Mouse (Mus musculus): ENCODE measurements at regions not wholly inside any gene's neighbourhood (a gene's known extent, or its start where the extent isn't known, plus 50 kb on each side); places are given as distances from the start of the nearest gene placed in this dataset.

DNA sequence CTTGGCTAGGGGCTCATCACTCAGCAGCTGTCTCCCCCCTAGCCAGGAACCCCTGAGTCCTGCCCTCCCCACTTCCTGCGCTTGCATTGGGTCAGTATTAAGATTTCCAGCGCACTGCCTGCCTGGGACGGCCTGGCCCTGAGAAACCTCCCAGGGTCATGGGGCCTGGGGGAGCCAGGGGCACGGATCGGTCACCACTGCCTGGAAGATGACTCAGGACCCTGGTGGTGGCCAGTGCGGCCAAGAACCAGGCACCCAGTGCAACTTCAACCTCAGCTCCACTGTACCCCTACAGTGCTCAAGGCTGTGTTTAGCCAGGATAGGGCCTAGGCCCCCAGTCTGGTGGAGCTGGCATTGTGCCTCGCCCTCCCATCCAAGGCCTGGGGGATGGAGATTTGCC, 111.9 kb upstream of the Zbtb40 start:
- DNase-seq, result no peak

DNA sequence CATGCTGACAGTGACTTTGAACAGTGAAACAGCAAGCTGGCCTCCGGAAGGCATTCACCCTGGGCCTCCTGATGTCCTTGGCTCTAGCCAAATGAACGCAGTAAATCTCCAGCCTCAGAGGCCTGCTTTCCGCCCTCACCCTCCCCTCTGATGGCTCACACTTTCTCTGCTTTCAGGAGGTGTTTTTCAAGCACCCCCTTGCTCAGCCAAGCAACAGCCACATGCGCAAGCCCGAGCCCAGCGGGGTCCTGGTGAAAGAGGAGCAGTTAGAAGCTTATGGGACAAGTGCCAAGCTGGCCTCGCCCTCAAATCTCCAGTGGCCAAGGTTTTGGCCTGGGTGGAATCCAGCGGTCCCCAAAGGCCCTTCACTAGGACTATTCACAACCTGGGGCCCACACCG, 109.6 kb upstream of the Zbtb40 start:
- peak in 1 of 2 experiments; percentile 51 for DNase-seq

DNA sequence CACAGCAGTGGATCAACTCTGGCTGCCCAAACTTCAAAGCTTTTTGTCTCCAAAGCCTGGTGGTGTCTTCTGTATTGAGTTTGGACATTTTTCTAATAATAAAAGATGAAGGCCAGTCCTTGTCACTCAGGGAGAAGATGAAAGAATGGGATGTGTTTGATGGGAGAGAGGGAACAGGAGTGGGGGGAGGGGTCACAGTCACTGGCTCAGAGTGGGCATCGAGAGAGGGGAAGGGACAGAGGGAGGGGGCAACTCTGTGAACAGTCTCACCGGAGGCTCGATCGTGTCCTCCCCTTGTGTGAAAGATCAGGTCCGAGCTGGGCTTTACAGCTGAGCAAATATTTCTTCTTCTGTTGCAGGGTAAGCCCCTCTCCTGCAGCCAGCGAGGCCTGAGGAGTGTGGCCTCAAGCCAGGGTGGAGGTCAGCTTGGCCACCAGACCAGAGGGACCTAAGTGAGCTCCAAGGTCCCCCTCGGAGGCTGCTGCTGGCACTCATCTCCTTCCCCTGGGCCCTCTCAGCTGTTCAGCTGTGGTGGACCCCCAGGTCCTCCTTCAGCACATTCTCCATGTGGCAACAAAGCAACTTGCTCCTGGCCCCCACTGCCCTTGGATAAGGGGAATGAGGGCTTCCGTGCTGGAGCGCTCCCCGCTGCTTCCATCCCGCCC, 108.0 kb upstream of the Zbtb40 start:
- DNase-seq, result no peak

DNA sequence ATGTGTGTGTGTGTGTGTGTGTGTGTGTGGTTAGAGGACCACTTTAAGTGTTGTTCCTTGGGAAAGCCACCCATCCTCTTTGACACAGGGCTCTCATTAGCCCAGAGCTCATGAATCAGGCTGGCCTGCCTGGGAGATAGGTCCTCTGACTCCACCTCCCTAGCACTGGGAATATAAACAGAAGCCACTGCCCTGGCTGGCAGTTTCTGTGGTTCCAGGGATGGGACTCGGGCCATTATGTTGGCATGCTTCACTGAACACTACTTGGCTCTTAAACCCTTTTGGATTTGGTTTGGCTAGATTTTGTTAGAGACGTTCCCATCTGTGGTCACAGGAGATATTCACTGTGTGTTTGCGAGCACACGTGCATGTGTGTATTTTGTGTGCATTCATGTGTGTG, 100.2 kb upstream of the Zbtb40 start:
- peak; percentile 80 to 81 for DNase-seq

DNA sequence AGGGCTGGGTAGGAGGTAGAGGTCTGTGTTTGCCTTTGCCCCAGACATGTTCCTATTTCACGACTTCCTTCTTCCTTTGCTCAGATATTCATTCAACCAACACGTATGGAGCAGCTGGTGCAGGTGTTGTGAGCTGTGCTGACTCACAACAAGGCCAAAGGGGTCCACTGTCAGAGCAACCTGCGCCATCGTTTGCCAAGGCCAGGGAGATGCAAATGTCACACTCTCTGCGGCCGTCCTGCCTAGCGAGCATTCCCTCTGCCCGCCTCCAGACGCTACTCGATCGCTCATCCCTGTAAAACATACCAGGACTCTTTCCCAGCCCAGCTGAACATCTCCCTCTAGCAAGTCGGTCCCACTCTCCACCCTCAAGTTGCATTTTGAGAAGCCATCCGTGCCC, 99.2 kb upstream of the Zbtb40 start:
- DNase-seq, result no peak

DNA sequence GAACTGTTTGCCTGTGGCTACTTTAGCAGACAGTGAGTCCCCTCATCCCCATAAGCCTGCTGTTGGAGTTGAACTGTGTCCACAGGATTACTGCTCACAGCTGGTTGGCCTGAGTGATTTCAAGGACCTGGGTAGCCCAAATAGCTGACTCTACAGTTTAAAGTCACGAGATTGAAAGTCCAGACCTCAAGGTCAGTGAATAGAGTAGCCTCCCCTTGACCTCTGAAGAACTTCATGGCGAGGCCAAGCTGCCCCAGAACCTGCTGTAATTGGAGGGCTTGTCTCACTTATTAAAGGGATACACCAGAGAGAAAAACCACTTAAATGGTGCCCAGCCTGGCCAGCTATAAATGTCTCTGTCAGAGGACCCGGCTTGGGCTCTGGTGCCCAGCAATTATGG, 97.7 kb upstream of the Zbtb40 start:
- no peak for DNase-seq

DNA sequence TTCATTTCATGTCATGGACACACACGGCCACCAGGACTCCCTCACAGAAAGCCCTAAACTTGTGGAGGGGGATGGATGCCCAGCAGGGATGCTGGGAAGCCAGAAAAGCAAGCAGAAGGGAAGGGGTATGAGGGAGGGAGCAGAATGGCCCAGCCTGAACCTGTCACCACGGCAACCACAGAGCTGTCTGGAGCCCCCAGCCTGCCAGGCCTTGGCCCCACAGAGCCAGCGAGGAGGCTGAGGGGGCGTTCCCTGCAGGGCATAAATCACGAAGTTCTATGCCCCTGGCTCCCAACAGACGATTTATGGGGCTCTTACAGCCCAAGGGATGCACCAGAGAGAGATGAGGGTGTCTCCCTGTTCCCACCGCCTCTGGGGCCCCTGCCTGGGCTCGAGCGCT, 93.7 kb upstream of the Zbtb40 start:
- DNase-seq, result peak; percentile 29 to 47

DNA sequence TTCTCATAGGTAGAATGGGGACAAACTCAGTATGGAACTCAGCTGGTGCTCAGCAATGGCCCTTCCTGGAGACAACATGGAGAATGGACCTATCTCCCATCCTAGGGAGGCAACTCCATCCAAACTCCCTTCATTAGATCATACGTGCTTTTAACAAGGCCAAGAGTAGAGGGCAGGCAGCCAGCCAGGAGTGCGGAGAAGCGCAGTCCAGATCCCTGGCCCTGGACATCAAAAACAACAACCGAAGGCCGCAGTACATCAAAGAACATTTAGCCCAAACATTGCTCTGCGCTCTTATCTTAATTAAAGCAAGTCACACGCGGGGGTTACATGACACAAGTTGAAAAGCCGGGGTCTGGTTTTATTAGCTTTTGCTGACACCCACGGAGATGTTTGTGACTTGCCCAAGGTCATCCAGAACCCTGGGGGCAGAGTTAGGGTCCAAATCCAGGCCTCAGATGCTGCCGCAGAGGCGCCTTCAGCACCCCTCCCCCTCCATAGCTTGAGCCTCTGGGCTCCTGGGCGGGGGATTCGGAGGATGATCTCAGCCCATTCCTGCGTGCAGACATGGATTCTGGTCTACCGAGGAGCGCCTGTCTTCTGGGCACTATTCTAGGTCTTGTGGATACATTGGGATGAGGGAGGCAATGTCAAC, 90.6 kb upstream of the Zbtb40 start:
- no peak for DNase-seq

DNA sequence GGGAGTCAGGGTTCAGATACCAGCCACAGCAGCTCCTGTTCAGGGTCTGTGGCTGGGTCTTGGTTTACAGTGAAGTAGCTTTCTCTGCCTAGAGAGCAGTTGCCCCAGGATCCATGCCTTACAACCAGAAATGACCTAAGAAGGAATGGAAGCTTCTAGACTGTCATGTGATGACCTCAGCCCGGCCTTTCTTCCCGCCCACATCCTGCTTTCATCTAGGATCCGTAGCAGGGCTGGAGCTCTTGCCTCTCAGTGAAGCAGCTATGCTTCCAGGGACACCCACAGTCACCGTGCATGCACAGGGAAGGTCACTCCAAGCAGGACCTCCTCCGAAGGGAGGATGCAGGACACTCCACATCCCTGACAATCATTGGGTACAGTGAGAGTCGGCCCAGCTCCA, 89.5 kb upstream of the Zbtb40 start:
- DNase-seq, result no peak

DNA sequence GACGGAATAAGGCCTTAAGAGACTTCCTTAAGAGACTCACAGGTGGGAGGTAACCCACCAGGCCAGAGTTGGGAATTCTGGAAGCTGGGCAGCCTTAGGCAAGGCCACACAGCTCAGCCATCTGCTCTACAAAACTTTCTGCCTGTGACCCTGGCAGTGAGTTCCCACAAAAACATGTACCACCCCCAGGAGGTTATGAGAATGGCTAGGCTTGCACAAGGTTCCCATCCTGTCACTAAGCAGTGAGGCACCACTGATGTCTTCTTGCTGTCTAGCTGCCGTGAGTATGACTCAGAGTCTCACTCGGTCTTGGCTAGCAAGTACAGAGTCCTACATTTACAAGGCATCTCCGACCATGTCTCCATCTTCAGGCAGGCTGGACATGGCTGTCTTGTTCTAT, 87.7 kb upstream of the Zbtb40 start:
- no peak for DNase-seq

DNA sequence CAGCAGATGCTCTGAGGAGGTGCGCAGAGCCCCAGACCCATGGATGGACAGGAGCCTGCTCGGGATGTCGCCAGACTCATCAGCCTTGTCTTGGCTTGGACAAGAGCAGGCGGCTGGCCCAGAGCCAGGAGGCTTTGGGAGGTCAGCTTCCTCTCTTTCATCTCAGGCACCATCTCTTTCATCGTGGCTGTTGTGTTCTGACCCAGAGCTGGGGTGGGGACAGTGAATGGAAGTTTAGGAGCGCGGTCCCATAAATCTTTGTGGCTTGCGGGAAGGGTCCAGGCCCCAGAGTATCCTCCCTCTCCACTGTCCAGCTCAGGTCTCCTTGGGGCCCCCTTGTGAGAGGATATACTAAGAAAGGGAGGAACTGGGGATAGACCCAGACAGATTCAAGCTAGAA, 87.2 kb upstream of the Zbtb40 start:
- peak; percentile 81 to 87 for DNase-seq

DNA sequence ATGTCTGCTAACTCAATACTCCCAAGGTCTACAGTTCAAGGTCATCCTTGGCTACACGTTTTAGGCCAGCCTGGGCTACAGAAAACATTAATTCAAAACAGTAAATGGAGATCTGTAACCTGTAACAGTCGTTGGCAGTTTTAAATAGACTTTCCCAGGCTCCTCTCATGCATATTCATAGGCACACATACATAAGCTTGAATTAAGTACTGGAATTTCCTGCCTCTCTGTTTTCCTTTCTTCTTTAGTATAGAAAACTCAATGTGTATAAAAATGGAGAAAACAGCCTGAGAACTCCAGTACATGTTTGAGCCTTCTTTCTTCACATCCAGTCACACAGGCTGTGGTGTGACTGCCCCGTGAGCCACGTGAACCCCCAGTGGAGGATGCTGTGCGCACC, 86.0 kb upstream of the Zbtb40 start:
- DNase-seq, result no peak

DNA sequence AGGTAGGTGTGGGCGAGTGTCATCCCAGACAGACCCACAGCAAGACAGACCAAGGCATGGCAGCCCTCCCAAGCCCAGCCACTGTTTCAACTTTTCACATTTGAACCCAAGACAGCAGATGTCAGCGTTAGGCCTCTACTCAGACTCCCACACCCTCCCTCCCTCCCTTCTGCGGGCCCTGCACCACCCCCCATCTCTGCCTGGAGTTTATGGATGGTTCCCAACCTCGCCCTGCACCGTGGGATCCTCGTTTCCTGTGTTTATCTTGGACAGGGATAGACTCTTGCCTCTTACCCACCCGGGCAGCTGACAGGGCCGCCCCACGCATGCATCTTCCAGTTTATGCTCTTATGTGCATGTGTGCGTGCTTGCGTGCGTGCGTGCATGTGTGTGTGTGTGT, 85.2 kb upstream of the Zbtb40 start:
- no peak for DNase-seq

DNA sequence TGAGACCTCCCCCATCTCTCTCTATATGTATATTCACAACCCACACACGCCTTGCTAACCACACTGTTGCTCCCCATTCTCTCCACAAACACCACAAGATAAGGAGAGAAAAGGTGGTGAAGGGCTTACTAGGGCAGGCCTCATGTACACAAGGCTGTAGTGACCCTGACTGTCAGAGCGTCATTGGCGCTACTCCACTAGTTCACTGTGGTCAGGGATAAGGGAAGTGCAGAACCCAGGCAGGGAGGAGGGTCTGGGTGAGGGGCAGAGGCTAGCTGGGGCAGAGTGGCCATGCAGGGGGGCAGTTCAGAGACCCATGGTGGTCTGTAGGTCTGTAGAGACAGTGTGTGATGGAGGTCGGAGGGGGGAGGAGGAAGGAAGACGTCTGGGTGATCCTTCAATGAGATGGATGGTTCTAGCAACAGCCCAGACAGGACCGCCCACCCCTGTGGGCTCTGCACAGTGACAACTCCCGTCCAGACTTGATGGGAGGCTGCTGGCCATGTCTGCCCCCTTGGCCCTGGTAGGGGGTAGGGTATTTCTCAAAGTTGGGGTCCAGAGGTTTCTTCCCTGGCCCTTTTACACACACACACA, 82.1 kb upstream of the Zbtb40 start:
- DNase-seq, result no peak

DNA sequence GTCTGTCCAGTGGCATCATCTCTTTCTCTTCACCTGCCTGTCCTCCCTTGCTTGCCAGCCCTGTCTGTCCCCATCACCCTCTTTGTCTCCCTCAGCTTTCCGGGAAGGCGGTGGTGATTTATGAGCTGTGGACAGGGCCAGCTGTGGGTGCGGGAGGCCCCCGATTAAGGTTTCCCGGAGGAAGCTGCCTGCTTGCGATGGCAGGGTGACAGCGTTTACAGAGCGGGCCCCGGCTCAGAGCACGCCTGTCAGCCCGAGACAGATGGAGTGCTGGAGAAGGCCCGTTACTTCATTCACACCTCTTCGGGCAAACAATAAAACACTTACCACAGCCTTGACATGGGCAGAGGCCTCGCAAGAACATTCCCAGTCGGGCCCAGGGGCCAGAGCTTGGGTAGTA, 79.6 kb upstream of the Zbtb40 start:
- peak in 1 of 2 experiments; percentile 35 for DNase-seq

DNA sequence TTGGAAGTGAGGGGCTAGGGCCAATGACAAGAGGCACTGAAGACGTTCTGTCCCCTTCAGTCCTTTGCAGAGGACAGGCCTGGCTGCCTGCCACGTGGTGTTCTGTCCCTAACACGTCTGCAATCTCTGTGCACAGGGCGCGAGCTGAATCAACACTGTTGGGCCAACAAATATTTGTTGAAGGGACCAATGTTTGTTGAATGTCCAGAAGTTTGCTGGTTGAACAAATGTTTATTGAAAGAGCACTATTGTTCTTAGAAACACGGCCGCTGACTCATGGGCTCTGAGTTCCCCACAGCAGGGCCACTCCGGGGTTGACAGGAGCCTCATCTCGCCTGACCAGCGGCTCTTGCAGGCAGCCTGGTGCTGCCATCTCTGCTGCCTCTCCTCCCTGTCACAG, 73.1 kb upstream of the Zbtb40 start:
- DNase-seq, result no peak

DNA sequence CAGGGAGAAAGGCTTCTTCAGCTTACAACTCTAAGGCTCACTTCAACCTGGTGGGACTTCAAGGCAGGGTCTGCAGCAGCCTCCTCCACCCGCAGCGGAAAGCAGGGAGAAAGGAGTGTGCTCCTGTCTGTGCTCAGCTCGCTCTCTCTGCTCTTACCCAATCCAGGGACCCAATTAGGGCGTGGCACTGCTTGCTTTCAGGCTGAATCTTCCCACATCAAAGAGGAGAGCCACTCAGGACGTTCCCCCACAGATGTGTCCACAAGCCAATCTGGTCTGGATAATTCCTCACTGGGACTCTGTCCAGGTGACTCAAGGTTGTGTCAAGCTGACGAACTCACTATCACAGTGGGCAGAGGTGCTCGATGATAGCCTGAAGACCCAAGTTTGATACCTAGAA, 72.0 kb upstream of the Zbtb40 start:
- no peak for DNase-seq

DNA sequence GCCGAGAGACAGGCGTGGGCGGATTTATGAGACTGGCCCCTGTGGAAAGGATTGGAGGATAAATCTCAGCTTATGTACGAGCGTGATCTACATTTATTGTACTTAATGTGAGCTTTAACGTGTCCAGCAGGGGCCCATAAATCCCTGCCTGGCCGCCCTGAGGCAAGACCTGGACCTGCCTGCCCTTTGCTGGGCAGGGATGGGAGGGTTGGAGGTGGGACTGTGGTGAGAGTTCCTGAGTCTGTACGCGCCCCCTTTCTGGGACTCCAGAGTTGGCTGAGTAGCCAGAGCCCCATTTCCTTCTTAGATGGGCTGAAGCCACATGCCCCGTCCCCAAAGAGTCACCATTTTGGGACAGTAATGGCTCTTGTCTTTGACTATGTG, 69.7 kb upstream of the Zbtb40 start:
- no peak for DNase-seq

DNA sequence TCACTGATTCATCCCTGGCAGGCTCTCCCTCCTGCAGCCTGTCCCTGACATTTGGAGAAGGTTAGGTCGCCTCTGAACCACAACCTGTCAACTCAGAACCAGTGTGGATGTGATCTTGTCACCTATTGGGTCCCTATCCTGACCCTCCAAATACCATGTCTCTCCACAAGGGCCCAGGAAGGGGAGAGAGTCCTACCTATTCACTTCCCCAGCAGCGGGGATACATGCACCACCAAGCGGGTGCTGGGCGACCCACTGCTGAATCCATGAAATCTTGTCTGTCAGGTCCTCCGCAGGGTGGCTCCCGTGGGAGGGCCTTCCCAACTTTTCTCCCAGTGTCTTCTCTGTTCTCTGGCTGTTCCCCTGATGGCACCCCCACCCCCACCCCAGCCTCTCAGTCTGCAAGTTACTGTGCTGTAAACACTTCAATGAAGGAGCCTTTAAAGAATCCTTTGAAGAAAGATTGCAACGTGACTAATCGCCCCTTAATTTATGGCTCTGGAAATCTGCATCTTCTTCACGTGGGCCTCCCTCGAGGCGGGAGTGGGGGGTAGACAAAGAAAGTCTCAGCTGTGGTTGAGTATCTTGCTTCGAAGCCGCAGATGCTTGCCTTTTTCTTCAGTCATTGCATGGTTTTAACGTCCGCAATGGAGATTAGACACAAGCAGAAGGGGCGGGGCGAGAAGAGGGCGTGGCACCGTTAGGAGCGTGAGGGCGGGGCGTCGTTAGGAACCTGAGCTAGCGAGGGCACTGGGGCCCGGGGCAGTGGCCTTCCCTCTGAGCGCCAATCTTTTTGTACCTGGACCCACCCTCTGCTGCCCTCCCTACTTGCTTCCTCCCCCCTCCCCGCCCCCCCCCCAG, 69.1 kb upstream of the Zbtb40 start:
- DNase-seq, result peak; percentile 46 to 63

DNA sequence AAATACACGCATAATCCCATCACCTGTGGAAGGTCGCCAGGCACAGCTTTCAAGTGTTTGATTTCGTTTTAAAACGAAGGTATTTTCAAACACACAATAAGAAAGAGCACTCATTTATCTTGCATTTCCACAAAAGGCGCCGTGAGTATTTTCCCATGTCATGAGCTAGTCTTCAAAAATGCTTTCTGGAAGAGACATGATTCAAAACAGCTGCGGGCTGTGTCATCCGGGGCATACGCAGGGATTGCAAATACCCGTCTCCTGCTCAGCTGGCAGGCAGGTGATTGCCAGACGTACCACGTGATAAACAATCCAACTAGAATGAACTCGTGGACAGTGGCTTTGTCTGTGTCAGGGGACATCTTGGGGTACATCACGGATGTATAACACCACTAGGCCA, 66.5 kb upstream of the Zbtb40 start:
- no peak for DNase-seq

DNA sequence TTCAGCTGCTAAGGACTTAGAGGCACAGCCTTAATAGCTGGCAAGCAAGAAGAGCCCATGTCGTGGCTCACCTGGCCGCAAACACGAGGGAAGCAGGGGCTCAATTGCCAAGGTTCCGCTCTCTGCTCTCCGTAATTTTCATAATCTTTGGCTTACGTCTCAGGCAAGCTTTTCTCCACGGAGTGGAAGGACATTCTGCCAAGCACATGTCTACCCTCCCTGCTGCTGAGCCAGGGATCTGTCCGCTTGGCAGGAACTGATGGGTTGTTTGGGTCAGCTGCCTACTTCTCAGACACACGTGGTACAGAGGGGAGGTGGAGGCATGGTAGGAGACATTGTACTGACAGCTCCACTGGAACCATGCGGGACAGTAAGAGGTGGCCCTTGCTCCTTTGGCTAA, 61.7 kb upstream of the Zbtb40 start:
- peak; percentile 65 to 81 for DNase-seq

DNA sequence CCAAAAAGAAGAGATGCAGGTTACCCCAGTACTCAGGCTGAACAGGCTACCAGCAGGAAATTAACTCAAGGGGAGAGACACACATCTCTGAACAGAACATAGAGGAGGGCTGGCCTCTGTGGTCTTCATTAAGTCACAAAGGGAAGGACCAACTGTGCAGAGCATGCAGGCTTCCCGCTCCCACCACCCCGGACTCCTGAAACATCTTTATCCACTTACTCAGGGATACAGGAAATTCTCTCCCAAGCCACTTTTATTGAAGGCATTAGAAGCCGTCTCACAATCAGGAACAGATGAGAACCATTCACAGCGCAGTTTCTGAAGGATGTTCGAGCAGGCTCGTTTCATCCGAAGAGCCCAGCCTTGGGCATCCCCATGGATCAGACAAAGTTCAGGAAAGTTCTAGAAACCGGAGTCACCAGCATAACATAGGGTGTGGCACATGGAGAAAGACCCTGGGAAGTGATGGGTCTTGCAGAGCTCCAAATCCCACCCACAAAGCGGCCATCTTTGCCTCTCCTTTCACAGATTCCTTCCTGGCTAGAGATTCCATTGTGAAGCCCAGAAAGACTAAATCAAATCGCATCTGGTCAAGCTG, 55.9 kb upstream of the Zbtb40 start:
- no peak for DNase-seq

DNA sequence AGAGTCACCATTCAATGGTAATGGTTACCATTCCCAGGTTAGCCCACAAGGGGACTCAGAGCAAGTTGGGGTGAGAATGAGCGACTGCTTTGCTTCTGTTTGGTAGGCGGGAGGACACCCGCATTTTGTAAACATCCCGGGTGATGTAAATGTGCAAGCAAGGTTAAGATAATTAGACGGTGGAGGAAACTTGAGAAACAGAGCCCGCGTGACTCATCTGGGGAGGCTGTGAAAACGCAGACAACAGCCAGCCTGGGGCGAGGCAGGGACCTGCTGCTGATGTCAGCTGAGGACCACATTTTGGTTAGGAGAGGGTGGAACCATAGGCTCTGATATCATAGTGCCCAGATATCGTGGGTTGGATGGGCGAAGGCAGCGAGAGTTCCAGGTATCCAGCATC, 52.6 kb upstream of the Zbtb40 start:
- no peak for DNase-seq
